Mouse (Mus musculus) embryonic facial prominence, embryonic 13.5 days (tissue): Measurements from ENCODE around the gene Pxk. TPM values are rescaled to one million over a fixed set of nuclear protein-coding genes. Genes with fewer than 3 reads are reported as not detected.
"Not testable (repeated sequence)": the region's sequence is repeated elsewhere in the genome, so short reads cannot be mapped to it uniquely, and the experiment has no call there.

Source experiments
- ATAC-seq: fragments of 200-750 bp; cut with Nextera tagmentation; 2 replicates; pipeline ENCODE4 v1.8.0; 2017; ENCODE audit warnings: low read depth; ENCODE audit not compliant: insufficient number of reproducible peaks, insufficient read depth, low FRiP score, low TSS enrichment
- H3K27ac ChIP-seq: fragments of 300-500 bp; sonication (generic); 2 replicates; pipeline ENCODE4 v1.5.1; 2015; ENCODE audit warnings: moderate library complexity, mild to moderate bottlenecking, inconsistent platforms
- H3K27me3 ChIP-seq: fragments of 300-500 bp; sonication (generic); 2 replicates; pipeline ENCODE4 v1.6.1; 2015; ENCODE audit warnings: mild to moderate bottlenecking, inconsistent platforms
- H3K36me3 ChIP-seq: fragments of 300-500 bp; sonication (generic); 2 replicates; pipeline ENCODE4 v1.6.1; 2015; ENCODE audit warnings: mild to moderate bottlenecking, inconsistent platforms
- H3K4me1 ChIP-seq: fragments of 300-500 bp; sonication (generic); 2 replicates; pipeline ENCODE4 v1.6.1; 2015; ENCODE audit warnings: inconsistent platforms
- H3K4me2 ChIP-seq: fragments of 300-500 bp; sonication (generic); 2 replicates; pipeline ENCODE4 v1.6.1; 2015; ENCODE audit warnings: moderate library complexity, mild to moderate bottlenecking, inconsistent platforms
- H3K4me3 ChIP-seq: fragments of 300-500 bp; sonication (generic); 2 replicates; pipeline ENCODE4 v1.5.1; 2015; ENCODE audit warnings: mild to moderate bottlenecking, inconsistent platforms
- H3K9ac ChIP-seq: fragments of 300-500 bp; sonication (generic); 2 replicates; pipeline ENCODE4 v1.6.1; 2015; ENCODE audit warnings: mild to moderate bottlenecking, inconsistent platforms
- H3K9me3 ChIP-seq: fragments of 300-500 bp; sonication (generic); 2 replicates; pipeline ENCODE4 v1.6.1; 2016; ENCODE audit warnings: inconsistent platforms
- WGBS: fragments of 180-500 bp; shearing (Covaris S2); methylation state at CpG from one replicate; pipeline ENCODE4 v1.1.7; 2015; ENCODE audit warnings: mixed read lengths; 5-methylcytosine and 5-hydroxymethylcytosine counted together
- polyA plus RNA-seq: library from polyadenylated mRNA; unstranded; fragments of >200 nt; fragmentation: Nextera tagmentation; extraction: Ambion mirVana; gene quantifications from 2 replicates; pipeline ENCODE4 v1.2.1, GENCODE M21; 2015

Gene Pxk
- polyA plus RNA-seq, 1 experiment from 2014 or later = 34.3 TPM

DNA sequence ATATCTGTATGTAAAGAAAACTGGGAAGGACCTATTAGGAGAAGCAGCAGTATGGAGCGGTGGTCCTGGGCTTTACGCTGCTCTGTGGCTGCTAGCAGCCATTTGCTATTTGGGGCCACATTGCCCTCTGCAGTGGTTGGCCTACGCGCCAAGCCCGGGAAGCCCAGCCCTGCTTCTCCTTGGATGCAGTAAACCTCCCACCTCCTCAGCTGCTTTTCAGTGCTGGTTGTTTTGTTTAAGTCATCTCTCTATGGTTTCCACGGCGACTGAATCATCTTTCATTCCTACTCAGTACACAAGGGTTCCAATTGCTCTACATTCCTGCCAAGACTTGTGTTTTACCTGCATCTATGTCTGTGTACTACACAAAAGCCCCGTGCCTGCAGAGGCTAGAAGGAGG, 50.8 kb downstream of the Pxk start:
- H3K9ac ChIP-seq = no peak overlapping the region
- no peak for ATAC-seq
- WGBS = 83% methylated on average over 8 of the region's 8 CpGs
- H3K27me3 ChIP-seq = no peaks in the 10 kb centered on the region
- H3K9me3 ChIP-seq = no peaks in the 10 kb centered on the region
- peaks cover 5% of the 10 kb centered on the region; the same call in 1 of the 2 replicates for H3K4me1 ChIP-seq
- H3K4me2 ChIP-seq = no peak overlapping the region
- peaks cover 48% of the 10 kb centered on the region for H3K36me3 ChIP-seq
- H3K27ac ChIP-seq = no peak overlapping the region
- H3K4me3 ChIP-seq = no peak overlapping the region

DNA sequence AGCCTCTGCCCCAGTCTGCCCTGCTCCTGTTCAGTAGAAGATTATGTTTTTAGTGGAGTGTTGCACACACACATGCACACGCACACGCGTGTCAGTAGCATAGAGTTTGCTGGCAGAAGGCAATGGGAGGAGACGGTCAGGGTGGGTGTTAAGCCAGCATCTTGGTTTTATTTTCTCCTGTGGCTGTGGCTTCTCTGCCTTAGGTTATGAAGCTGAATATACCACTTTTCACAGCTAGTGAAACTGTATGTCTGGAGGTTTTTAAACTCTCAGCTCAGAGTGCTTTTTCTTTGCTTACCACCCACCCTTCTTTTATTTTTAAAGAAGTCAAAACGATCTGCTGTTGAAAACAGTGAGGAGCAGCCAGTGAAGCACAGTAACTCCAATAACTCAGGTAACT, 53.7 kb downstream of the Pxk start:
- no peaks in the 10 kb centered on the region for H3K9me3 ChIP-seq
- H3K4me1 ChIP-seq = no peaks in the 10 kb centered on the region
- no peak overlapping the region for H3K27ac ChIP-seq
- H3K27me3 ChIP-seq = no peaks in the 10 kb centered on the region
- no peak for ATAC-seq
- H3K36me3 ChIP-seq = peaks cover 26% of the 10 kb centered on the region
- no peak overlapping the region for H3K4me2 ChIP-seq
- WGBS = 94% methylated on average over 5 of the region's 5 CpGs
- H3K9ac ChIP-seq = no peak overlapping the region
- no peak overlapping the region for H3K4me3 ChIP-seq

DNA sequence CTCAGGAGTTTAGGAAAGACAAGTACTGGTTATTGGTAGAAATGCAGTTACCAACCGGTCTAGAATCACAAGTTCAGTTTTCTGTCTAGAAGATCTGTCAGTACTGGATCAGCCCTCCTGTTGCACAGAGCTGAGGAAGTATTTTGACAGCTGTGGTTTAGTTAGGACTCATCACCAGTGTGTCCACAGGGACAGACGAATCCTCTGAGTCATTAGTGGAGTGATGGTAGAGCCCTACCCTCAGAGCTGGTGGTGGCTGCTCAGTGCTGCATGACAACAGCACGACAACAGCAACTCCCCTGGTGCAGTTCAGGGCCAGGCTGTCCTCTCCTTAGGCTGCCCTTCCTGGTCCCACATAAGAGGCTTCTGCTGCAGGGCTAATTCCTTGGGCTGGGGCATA, 56.1 kb downstream of the Pxk start:
- no peak for ATAC-seq
- Histone ChIP-seq H3K27me3 (no peaks in the 10 kb centered on the region), H3K27ac (no peak overlapping the region), H3K9ac (no peak overlapping the region), H3K4me2 (no peak overlapping the region), H3K4me3 (no peak overlapping the region), H3K4me1 (no peaks in the 10 kb centered on the region), H3K9me3 (no peaks in the 10 kb centered on the region), H3K36me3 (peaks cover 25% of the 10 kb centered on the region)
- 70% methylated on average over 3 of the region's 3 CpGs for WGBS

DNA sequence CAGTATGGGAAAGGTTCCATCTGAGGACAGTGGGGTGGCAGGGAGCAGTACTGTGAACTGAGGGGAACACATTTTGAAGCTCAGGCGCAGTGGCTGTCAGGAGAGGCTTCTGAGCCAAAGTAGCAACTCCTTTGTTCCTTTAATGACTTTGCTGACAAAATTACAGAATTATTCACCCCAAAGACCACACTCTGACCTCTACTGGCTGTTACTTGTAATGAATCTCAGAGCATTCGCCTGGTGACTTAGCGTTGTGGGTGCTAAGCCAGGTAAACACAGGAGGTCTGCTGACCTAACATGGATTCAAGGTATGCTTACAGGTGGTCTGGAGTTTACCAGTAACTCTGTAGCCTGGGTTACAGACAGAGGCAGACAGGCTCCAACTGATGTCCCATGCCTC, 58.9 kb downstream of the Pxk start:
- no peak overlapping the region for H3K9ac ChIP-seq
- no peak overlapping the region for H3K27ac ChIP-seq
- no peaks in the 10 kb centered on the region for H3K4me1 ChIP-seq
- H3K9me3 ChIP-seq = no peaks in the 10 kb centered on the region
- H3K36me3 ChIP-seq = peaks cover 34% of the 10 kb centered on the region
- H3K4me3 ChIP-seq = no peak overlapping the region
- H3K4me2 ChIP-seq = no peak overlapping the region
- H3K27me3 ChIP-seq = no peaks in the 10 kb centered on the region
- WGBS = 41% methylated on average over 3 of the region's 3 CpGs
- ATAC-seq = no peak

DNA sequence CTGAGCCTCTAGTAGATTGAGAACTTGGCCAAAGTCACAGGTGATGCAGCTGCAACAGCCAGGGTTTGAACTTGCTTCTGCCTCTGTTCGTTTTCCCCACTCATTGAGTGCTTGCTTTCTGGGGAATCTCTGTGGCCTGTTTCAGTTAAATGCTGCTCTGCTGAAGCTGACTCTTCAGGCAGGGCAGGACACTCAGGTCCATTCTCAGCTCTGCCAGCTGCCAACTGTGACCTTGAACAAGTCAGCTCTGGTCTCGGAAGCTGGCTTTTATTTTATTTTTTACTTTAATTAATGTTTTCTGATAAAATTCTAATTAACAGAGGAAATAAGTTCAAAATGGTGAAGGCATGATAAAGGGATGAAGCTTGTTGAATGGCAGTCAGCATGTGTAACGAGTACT, 60.7 kb downstream of the Pxk start:
- Histone ChIP-seq H3K36me3 (peaks cover 42% of the 10 kb centered on the region), H3K4me1 (no peaks in the 10 kb centered on the region), H3K9ac (no peak overlapping the region), H3K27me3 (no peaks in the 10 kb centered on the region), H3K4me3 (no peak overlapping the region), H3K4me2 (no peak overlapping the region), H3K9me3 (no peaks in the 10 kb centered on the region), H3K27ac (no peak overlapping the region)
- ATAC-seq = no peak
- WGBS = 81% methylated on average over 3 of the region's 3 CpGs

DNA sequence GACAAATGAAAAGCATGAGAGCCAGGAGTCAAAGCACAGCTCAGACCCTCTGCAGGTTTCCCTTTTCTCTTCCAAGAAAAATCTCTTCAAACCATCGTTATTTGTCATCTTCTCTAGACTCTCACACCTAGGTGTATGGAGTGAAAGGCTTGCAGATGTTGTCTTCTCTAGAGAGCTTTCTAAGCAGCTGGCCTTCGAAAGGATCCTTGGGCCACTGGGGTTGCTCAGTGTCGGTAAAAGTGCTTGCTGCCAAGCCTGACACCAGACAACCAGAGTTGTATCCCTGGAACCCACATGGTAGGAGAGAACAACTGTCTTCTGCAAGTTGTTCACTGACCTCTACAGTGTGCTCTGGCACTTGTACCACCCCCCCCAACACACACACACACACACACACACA, 61.1 kb downstream of the Pxk start:
- Histone ChIP-seq H3K9ac (no peak overlapping the region), H3K4me3 (no peak overlapping the region), H3K27me3 (no peaks in the 10 kb centered on the region), H3K27ac (no peak overlapping the region), H3K4me2 (no peak overlapping the region), H3K4me1 (no peaks in the 10 kb centered on the region), H3K9me3 (no peaks in the 10 kb centered on the region), H3K36me3 (peaks cover 46% of the 10 kb centered on the region)
- no peak for ATAC-seq
- WGBS = 81% methylated on average over 3 of the region's 3 CpGs

DNA sequence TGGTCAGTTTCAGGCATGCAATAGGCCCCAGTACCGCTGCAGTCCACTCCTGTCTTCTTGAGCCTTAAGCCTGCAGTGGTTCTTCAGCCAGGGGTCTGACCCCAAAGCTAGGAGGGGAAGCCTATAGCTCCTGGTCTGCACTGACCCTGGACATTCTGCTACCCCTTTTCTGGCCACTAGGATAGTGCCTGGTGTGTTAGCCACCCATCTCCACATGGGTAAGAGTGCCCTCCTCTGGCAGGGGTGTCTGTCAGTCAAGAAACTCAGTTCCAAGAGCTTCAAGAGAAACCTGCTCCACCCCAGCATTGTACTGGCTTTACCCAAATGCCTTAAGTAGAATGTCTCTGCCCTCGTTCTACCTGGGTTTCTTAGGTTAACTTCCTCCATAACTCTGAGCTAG, 63.8 kb downstream of the Pxk start:
- Histone ChIP-seq H3K4me1 (no peaks in the 10 kb centered on the region), H3K27ac (no peak overlapping the region), H3K9ac (no peak overlapping the region), H3K36me3 (peaks cover 70% of the 10 kb centered on the region), H3K4me3 (no peak overlapping the region), H3K9me3 (no peaks in the 10 kb centered on the region), H3K27me3 (no peaks in the 10 kb centered on the region), H3K4me2 (no peak overlapping the region)
- 88% methylated on average over 2 of the region's 2 CpGs for WGBS
- ATAC-seq = no peak

DNA sequence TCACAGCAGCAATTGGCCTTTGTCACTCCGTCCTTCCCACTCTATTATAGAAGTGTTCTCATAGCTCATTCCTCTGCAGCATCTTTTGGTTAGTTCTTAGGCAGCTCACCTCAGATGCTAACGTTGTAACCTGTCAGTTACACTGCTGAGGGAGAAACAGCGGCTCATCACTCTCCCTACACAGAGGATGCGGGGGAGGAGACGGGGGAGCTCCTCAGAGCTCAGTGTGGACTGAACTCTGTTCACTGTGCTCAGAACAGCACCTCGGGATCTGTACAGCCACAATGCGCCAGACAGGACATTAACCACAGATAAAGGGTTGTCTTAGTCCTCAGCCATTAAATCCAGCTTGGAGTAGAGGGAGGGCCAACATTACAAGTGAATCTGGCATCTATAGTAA, 66.5 kb downstream of the Pxk start:
- H3K36me3 ChIP-seq = peaks cover 90% of the 10 kb centered on the region
- H3K9ac ChIP-seq = no peak overlapping the region
- H3K4me3 ChIP-seq = no peak overlapping the region
- H3K4me1 ChIP-seq = no peaks in the 10 kb centered on the region
- no peak overlapping the region for H3K27ac ChIP-seq
- no peak overlapping the region for H3K4me2 ChIP-seq
- 81% methylated on average over 7 of the region's 7 CpGs for WGBS
- H3K27me3 ChIP-seq = no peaks in the 10 kb centered on the region
- no peaks in the 10 kb centered on the region for H3K9me3 ChIP-seq
- ATAC-seq = no peak

DNA sequence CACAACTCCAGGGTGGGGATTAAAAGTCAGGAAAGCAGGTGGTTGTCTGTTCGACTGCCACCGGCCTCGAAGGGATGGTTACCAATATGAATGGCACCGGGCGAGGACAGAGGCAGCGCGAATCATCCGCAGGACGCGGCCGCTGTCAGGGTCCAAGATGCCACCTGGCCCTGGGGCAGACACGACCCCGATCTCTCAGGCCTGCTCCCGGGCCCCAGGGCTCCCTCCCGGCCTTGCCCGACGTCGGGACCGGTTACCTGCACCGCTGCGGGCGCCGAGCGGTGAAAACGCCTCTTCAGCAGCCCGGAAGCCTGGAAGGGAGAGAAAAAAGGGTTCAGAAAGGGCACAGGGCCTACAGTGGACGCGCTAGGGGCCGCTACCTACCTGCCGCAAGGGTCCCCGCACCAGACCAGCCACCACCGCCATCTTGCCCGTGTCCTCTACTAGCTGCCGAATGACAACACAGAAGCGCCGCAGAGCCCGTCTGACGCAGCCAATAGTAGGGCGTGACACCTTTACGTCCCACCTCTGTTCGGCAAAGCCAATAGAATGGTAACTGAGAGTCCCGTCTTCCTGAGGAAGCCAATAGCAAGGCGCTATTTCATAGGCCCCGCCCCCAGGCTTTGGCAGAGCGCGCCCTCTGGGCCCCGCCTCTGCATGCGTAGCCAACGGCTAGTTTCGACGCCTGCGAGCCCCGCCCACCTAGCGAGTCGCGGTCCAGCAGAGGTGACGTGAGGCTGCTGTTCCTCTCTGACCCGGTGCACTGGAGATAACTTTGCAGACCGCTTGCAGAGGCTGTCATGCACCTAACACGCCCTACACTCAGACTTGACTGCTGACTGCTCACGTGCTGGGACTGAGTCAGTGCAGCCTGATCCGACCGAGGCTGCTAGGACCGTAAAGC, 74.7 kb downstream of the Pxk start, which contains the start of gene Pdhb:
Gene Pdhb, minus strand, starts transcription at position 519 of the 904 bp plus-strand sequence.
- ATAC-seq = peak; percentile 100
- peak within 1 kb of the TSS; percentile 82 for H3K4me2 ChIP-seq
- under 1% methylated on average over 64 of the region's 64 CpGs for WGBS
- H3K4me3 ChIP-seq = peak within 1 kb of the TSS; percentile 96
- no peaks in the 10 kb centered on the region for H3K9me3 ChIP-seq
- H3K27me3 ChIP-seq = no peaks in the 10 kb centered on the region
- H3K9ac ChIP-seq = peak within 1 kb of the TSS; percentile 96
- peaks cover 32% of the 10 kb centered on the region for H3K36me3 ChIP-seq
- peaks cover 10% of the 10 kb centered on the region for H3K4me1 ChIP-seq
- peak within 1 kb of the TSS; percentile 79 for H3K27ac ChIP-seq

DNA sequence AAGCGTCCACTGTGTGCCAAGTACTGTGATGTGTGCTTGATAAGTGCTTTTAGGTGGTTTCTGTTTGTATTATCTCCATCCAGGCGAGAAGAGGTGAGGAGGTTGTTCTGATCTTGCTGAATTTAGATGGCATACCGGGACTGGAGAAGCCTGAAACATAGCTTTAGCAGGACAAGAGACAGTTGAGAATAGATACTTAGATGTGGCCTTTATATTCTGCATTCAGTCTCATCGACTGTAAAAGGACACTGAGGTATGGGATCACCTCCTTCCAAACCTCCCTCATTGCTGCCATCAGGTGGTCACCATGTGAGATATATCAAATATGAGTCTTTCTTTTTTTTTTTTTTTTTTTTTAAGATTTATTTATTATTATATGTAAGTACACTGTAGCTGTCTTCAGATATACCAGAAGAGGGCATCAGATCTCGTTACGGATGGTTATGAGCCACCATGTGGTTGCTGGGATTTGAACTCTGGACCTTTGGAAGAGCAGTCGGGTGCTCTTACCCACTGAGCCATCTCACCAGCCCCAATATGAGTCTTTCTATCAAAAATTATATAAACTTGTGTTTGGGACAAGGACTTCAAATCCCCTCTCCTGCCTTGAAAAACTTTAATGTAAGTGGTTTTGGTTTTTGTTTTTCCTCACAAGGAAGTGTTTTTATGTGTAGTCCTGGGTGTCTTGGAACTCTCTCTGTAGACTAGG, 75.7 kb downstream of the Pxk start:
- Histone ChIP-seq H3K36me3 (peaks cover 22% of the 10 kb centered on the region), H3K4me2 (peak overlapping the region; percentile 82), H3K4me3 (peak overlapping the region; percentile 96), H3K9ac (peak overlapping the region; percentile 65), H3K27ac (peak overlapping the region; percentile 79), H3K4me1 (peaks cover 10% of the 10 kb centered on the region)
- H3K27me3 ChIP-seq, H3K9me3 ChIP-seq, ATAC-seq: not testable (repeated sequence)
- 29% methylated on average over 7 of the region's 7 CpGs for WGBS

DNA sequence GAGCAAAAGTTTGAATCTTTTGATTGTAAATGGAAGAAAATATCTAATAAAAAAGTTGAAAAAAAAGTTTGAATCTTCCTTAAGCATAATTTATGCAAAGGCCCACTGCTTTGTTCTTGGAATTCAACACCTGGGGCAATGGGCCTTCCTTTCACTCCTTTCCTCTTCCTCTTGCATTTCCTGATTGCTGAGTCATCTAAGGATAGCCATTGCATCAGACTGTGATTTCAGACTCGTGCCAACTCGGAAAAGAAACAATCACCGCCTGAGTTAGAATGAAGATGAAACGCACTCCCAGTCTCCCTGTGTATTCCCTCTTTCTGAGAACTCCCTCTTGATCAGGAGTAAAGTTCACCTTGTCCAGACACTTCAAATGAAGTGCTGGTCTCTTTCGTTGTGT, 76.6 kb downstream of the Pxk start:
- peaks cover 13% of the 10 kb centered on the region for H3K36me3 ChIP-seq
- WGBS = 90% methylated on average over 5 of the region's 5 CpGs
- H3K9ac ChIP-seq = no peak overlapping the region
- H3K27me3 ChIP-seq = no peaks in the 10 kb centered on the region
- ATAC-seq = no peak
- no peak overlapping the region for H3K4me2 ChIP-seq
- no peak overlapping the region for H3K27ac ChIP-seq
- no peaks in the 10 kb centered on the region for H3K9me3 ChIP-seq
- no peak overlapping the region for H3K4me3 ChIP-seq
- peaks cover 10% of the 10 kb centered on the region for H3K4me1 ChIP-seq

DNA sequence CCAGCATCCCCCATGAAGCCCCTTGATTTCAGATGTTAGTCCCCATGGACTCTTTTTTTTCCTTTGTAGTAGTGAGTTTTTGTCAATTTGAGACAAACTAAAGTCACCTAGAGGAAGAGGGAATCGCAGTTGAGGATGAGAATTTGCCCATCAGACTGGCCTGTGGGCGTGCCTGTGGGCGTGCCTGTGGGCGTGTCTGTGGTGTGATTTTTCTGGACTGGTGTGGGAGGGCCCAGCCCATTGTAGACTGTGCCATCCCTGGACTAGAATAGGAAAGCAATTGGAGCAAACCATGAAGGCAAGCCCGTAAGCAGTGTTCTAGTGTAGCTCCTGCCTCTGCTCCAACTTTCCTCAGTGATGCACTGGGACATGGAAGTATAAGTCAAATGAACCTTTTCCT, 78.2 kb downstream of the Pxk start:
- Histone ChIP-seq H3K4me2 (no peak overlapping the region), H3K4me1 (peaks cover 10% of the 10 kb centered on the region), H3K36me3 (no peaks in the 10 kb centered on the region), H3K27ac (no peak overlapping the region), H3K9ac (no peak overlapping the region), H3K4me3 (no peak overlapping the region), H3K9me3 (no peaks in the 10 kb centered on the region), H3K27me3 (no peaks in the 10 kb centered on the region)
- no peak for ATAC-seq
- 58% methylated on average over 5 of the region's 5 CpGs for WGBS
